Mouse (Mus musculus) spleen, postnatal 36 days (tissue): Measurements from ENCODE around the gene Mkks.
A peak's percentile ranks its signal among the peaks of the same experiment; 100 is the strongest.
"Not testable (repeated sequence)": the region's sequence is repeated elsewhere in the genome, so short reads cannot be mapped to it uniquely, and the experiment has no call there.

Experiments
- DNase-seq, 2 experiments: peaks; one replicate each; pipeline ENCODE4 v3.0.0; 2022; ENCODE audit warnings: low spot score in 2 of 2, mixed read lengths in 1 of 2

Gene Mkks

GRCm38 (mm10) chr2:136891068-136891950 lies at the start of gene Mkks, which contains the start of the genes Slx4ip and AL731706.1:
TSS of gene Mkks (minus strand) at chr2:136891389.
TSS of gene Slx4ip (plus strand) at chr2:136891218.
TSS of gene AL731706.1 (minus strand) at chr2:136891389.
- peak; percentile 99 for DNase-seq

GRCm38 (mm10) chr2:136938249-136938648 lies 47.1 kb upstream of the Mkks start:
- DNase-seq = no peak

GRCm38 (mm10) chr2:136936391-136937288 lies 45.5 kb upstream of the Mkks start:
- no peak for DNase-seq

GRCm38 (mm10) chr2:136921003-136921408 lies 29.8 kb upstream of the Mkks start:
- no peak for DNase-seq

GRCm38 (mm10) chr2:136920257-136920993 lies 29.2 kb upstream of the Mkks start:
- no peak for DNase-seq

GRCm38 (mm10) chr2:136919433-136919832 lies 28.2 kb upstream of the Mkks start:
- DNase-seq = no peak

GRCm38 (mm10) chr2:136914334-136914902 lies 23.2 kb upstream of the Mkks start:
- no peak for DNase-seq

GRCm38 (mm10) chr2:136913021-136913420 lies 21.8 kb upstream of the Mkks start:
- no peak for DNase-seq

- no peak for DNase-seq
Measured at GRCm38 (mm10) chr2:136911958-136912411, 20.8 kb upstream of the Mkks start.

GRCm38 (mm10) chr2:136909298-136909697 lies 18.1 kb upstream of the Mkks start:
- no peak for DNase-seq

GRCm38 (mm10) chr2:136908596-136908995 lies 17.4 kb upstream of the Mkks start:
- DNase-seq = no peak

GRCm38 (mm10) chr2:136896131-136896530 lies 4.9 kb upstream of the Mkks start:
- DNase-seq = no peak

GRCm38 (mm10) chr2:136894494-136894893 lies 3.3 kb upstream of the Mkks start:
- no peak for DNase-seq

- peak; percentile 95 to 97 for DNase-seq
Measured at GRCm38 (mm10) chr2:136891951-136892371, 772 bp upstream of the Mkks start.

- DNase-seq = not testable (repeated sequence)
Measured at GRCm38 (mm10) chr2:136890716-136891067, 497 bp downstream of the Mkks start.

GRCm38 (mm10) chr2:136886846-136887245 lies 4.3 kb downstream of the Mkks start:
- no peak for DNase-seq

GRCm38 (mm10) chr2:136885579-136885978 lies 5.6 kb downstream of the Mkks start, which contains the start of gene AL731706.2:
TSS of gene AL731706.2 (minus strand) at chr2:136885679.
- DNase-seq = no peak

GRCm38 (mm10) chr2:136854543-136855388 lies 36.4 kb downstream of the Mkks start:
- no peak for DNase-seq

GRCm38 (mm10) chr2:136850366-136850765 lies 40.8 kb downstream of the Mkks start:
- no peak for DNase-seq

GRCm38 (mm10) chr2:136837994-136838393 lies 53.2 kb downstream of the Mkks start:
- DNase-seq = no peak
